17 mouse cellular contexts compared by ENCODE assay signal in the genomic region with DNA sequence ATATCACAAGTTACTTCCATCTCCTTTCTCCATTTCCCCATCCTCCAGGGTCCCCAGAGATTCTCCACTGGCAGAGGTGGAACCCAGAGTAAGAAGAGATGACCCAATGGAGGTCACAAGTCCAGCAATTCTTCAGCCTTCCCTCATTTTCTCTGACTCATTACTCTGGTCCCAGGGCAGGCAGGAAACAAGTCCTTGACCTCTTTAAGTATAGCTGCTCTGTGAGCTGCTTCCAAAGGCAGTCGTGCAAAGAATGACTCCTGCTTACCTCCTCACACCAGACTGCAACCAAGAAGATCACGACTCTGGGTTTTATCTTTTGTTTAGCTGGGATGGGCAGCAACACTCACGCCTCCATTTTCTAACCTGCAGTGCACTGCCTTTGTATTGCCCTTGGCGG. TPM values are rescaled to one million over a fixed set of nuclear protein-coding genes. Genes with fewer than 3 reads are reported as not detected.
DNase-seq lines count a peak whose midpoint lies in the region.
"Had no signal": no experiment of that assay in that cellular context is flagged by ENCODE, and none has a peak within 500 bp of the region (broad histone marks: within the 10 kb centered on the region; RNA-seq: fewer than 3 reads in every experiment).

No protein-coding gene starts in this region.

- intact Hi-C loops in heart, postnatal 25 days (cut with DNase I) = no loop called here

- peak; percentile 43 to 75 for DNase-seq in adrenal gland, adult (ENCODE audit: inconsistent age in 2 of 2, low spot score in 1 of 2)
- DNase-seq in adrenal gland, postnatal 4 days (ENCODE audit: low spot score in 2 of 2) = no peak
- DNase-seq in heart, postnatal 4 days = peak; percentile 2
- no peak for DNase-seq in heart, postnatal 25 days (ENCODE audit: low spot score)
- peak; percentile 0 for DNase-seq in right cerebral cortex, postnatal 25 days
- DNase-seq in right cerebral cortex, adult 18-20 months = no peak
- DNase-seq: adrenal gland, postnatal 10 days; cerebellum, adult 11-12 months; cerebellum, adult 8-10 months; cerebellum, postnatal 10 days; cerebellum, postnatal 36 days; gastrocnemius, postnatal 10 days; gastrocnemius, postnatal 36 days; heart, postnatal 10 days had no signal

RNA-seq across cellular contexts. Expression of gene Robo3, which starts 2.6 kb away (rescaled TPM):
- total RNA-seq in adrenal gland, postnatal 4 days (2021) = 1 to 10 TPM in 1 of 2 experiments, under 1 TPM in 1; 0.56 to 1.0 TPM
- total RNA-seq in heart, postnatal 4 days (2021) = under 1 TPM in 1 of 2 experiments, not detected in 1; 0.05 TPM
- not detected for total RNA-seq in heart, postnatal 25 days (2021)
- total RNA-seq: gastrocnemius, adult 18-20 months; gastrocnemius, postnatal 36 days; heart, adult 8-10 months; heart, postnatal 10 days; MEL had no signal

RNA-seq across cellular contexts. Expression of gene Robo4, which starts 33.9 kb away (rescaled TPM):
- total RNA-seq in adrenal gland, postnatal 4 days (2021) = 10 to 100 TPM; 31.3 to 32.9 TPM
- 10 to 100 TPM; 32.6 to 33.2 TPM for total RNA-seq in heart, postnatal 4 days (2021)
- total RNA-seq in heart, postnatal 25 days (2021) = 10 to 100 TPM; 29.7 to 30.1 TPM
- total RNA-seq: MEL had no signal

RNA-seq across cellular contexts. Expression of gene Msantd2, which starts 53.5 kb away (rescaled TPM):
- total RNA-seq in adrenal gland, postnatal 4 days (2021) = 10 to 100 TPM; 31.3 to 33.2 TPM
- 10 to 100 TPM; 15.2 to 20.6 TPM for total RNA-seq in heart, postnatal 4 days (2021)
- 1 to 10 TPM; 7.8 to 8.0 TPM for total RNA-seq in heart, postnatal 25 days (2021)

Comparison
In these comparisons a context has a peak if more than half of its experiments do, and no peak if none do; other contexts are left out.
1. DNase-seq: peak in adrenal gland, adult (2 of 2), heart, postnatal 4 days (single experiment) and right cerebral cortex, postnatal 25 days (single experiment); none in adrenal gland, postnatal 4 days (0 of 2), heart, postnatal 25 days (single experiment) and right cerebral cortex, adult 18-20 months (single experiment).